Mouse (Mus musculus) heart, adult 2 months (tissue): ENCODE results near the gene Dusp15. TPM values are rescaled to one million over a fixed set of nuclear protein-coding genes. Genes with fewer than 3 reads are reported as not detected.

Source experiments
- DNase-seq, 2 experiments: peaks; one replicate each; pipeline ENCODE4 v3.0.0; 2021
- H3K27ac ChIP-seq: fragments of 200-600 bp; 2 replicates; pipeline ENCODE4 v1.8.1; 2022
- H3K27me3 ChIP-seq: fragments of 200-500 bp; 2 replicates; pipeline ENCODE4 v1.6.1; 2012; ENCODE audit warnings: mild to moderate bottlenecking, low read length, inconsistent platforms, mixed read lengths; ENCODE audit not compliant: control insufficient read depth, insufficient read depth
- H3K36me3 ChIP-seq: fragments of 200-500 bp; 2 replicates; pipeline ENCODE4 v1.6.1; 2012; ENCODE audit warnings: low read length, inconsistent platforms; ENCODE audit not compliant: control insufficient read depth, insufficient read depth
- H3K4me1 ChIP-seq: fragments of 200-500 bp; 2 replicates; pipeline ENCODE4 v1.6.1; 2011; ENCODE audit warnings: low read length; ENCODE audit not compliant: control insufficient read depth, insufficient read depth
- H3K4me3 ChIP-seq: fragments of 200-600 bp; 2 replicates; pipeline ENCODE4 v1.8.1; 2022
- H3K79me2 ChIP-seq: fragments of 200-500 bp; replicated peaks from 2 replicates; pipeline ENCODE4 v1.6.1; 2012; ENCODE audit warnings: mild to moderate bottlenecking, inconsistent platforms, low read length, moderate library complexity, mixed read lengths; ENCODE audit not compliant: control insufficient read depth, insufficient read depth
- H3K9ac ChIP-seq: fragments of 200-500 bp; 2 replicates; pipeline ENCODE4 v1.6.1; 2012; ENCODE audit warnings: low read depth, mild to moderate bottlenecking, control low read depth, inconsistent platforms, low read length, mixed read lengths
- CTCF ChIP-seq: fragments of 200-600 bp; IDR thresholded peaks from 2 replicates; pipeline ENCODE4 v1.8.1; 2022; ENCODE audit warnings: antibody characterized with exemption, mild to moderate bottlenecking, moderate library complexity
- EP300 ChIP-seq: fragments of 200-500 bp; IDR thresholded peaks from 2 replicates; pipeline ENCODE4 v1.6.1; 2011; ENCODE audit warnings: low read depth, low read length, control low read depth; ENCODE audit not compliant: insufficient read depth
- POLR2A ChIP-seq: fragments of 200-500 bp; IDR thresholded peaks from 2 replicates; pipeline ENCODE4 v1.6.1; 2011; ENCODE audit warnings: mild to moderate bottlenecking, low read depth, low read length, control low read depth; ENCODE audit not compliant: insufficient read depth
- WGBS: fragments of 180-500 bp; shearing (Covaris S2); methylation state at CpG from one replicate; pipeline ENCODE4 v1.1.7; 2018; 5-methylcytosine and 5-hydroxymethylcytosine counted together
- intact Hi-C: fragments of 180-260 bp; cut with DNase I; formaldehyde crosslinking; loops from one replicate; pipeline ENCODE4 v1.15.1; 2025
- polyA plus RNA-seq: library from polyadenylated mRNA; depleted of rRNA; stranded (reverse); fragments of >200 nt; gene quantifications from 2 replicates; pipeline ENCODE4 v1.2.3, GENCODE M21; 2012
- total RNA-seq, 2 experiments: library from RNA; stranded (reverse); gene quantifications; 2 replicates each; pipeline ENCODE4 v1.2.3; 2021

Gene Dusp15
- total and polyA plus RNA-seq, 3 experiments = 0.25 TPM; not detected in 2

- Histone ChIP-seq H3K79me2 (no peaks in the 10 kb centered on the region), H3K4me1 (no peaks in the 10 kb centered on the region), H3K27ac (no peak overlapping the region), H3K9ac (no peak overlapping the region), H3K4me3 (no peak overlapping the region), H3K27me3 (peaks cover 4% of the 10 kb centered on the region; the same call in 1 of the 2 replicates), H3K36me3 (no peaks in the 10 kb centered on the region)
- intact Hi-C loops = loop anchor here (5.0 kb wide), 1 partner anchor 33 kb away; no protein-coding TSS in a partner anchor
- no peak for TF ChIP-seq POLR2A
- peak; percentile 80 for TF ChIP-seq CTCF
- TF ChIP-seq EP300 = no peak
- peak in 1 of 2 experiments; percentile 63 for DNase-seq
- 8% methylated on average over 4 of the region's 4 CpGs for WGBS
Measured at GRCm38 (mm10) chr2:152939846-152940245, 11.7 kb downstream of the Dusp15 start.

- H3K79me2 ChIP-seq = no peaks in the 10 kb centered on the region
- peaks cover 12% of the 10 kb centered on the region for H3K4me1 ChIP-seq
- TF ChIP-seq CTCF (peak; percentile 88), POLR2A (no peak), EP300 (peak; percentile 64; the same call in 1 of the 2 replicates)
- no peak overlapping the region for H3K9ac ChIP-seq
- DNase-seq = peak; percentile 70 to 79
- no peaks in the 10 kb centered on the region for H3K27me3 ChIP-seq
- WGBS = 31% methylated on average over 5 of the region's 5 CpGs
- H3K4me3 ChIP-seq = no peak overlapping the region
- H3K27ac ChIP-seq = no peak overlapping the region
- H3K36me3 ChIP-seq = no peaks in the 10 kb centered on the region
- intact Hi-C loops = loop anchor here (1.0 kb wide), 1 partner anchor 19 kb away; no protein-coding TSS in a partner anchor
Measured at GRCm38 (mm10) chr2:152933614-152934013, 17.9 kb downstream of the Dusp15 start.

GRCm38 (mm10) chr2:152933048-152933447 is 18.4 kb downstream of the Dusp15 start, which contains the start of gene Foxs1:
Gene Foxs1, minus strand, starts transcription at chr2:152933208.
- H3K4me1 ChIP-seq = peaks cover 13% of the 10 kb centered on the region
- no peaks in the 10 kb centered on the region for H3K27me3 ChIP-seq
- DNase-seq = peak; percentile 75 to 81
- TF ChIP-seq POLR2A (peak; percentile 64; the same call in 1 of the 2 replicates), EP300 (no peak)
- intact Hi-C loops = loop anchor here (1.0 kb wide), 1 partner anchor 19 kb away; no protein-coding TSS in a partner anchor
- peak within 1 kb of the TSS; percentile 75 for H3K27ac ChIP-seq
- H3K79me2 ChIP-seq = no peaks in the 10 kb centered on the region
- H3K9ac ChIP-seq = peak within 1 kb of the TSS; percentile 41
- no peaks in the 10 kb centered on the region for H3K36me3 ChIP-seq
- peak within 1 kb of the TSS; percentile 44 for H3K4me3 ChIP-seq
- WGBS = 23% methylated on average over 9 of the region's 9 CpGs

- H3K4me3 ChIP-seq = peak overlapping the region; percentile 44
- TF ChIP-seq POLR2A = no peak
- TF ChIP-seq EP300 = no peak
- no peak for TF ChIP-seq CTCF
- H3K9ac ChIP-seq = peak overlapping the region; percentile 29; the same call in 1 of the 2 replicates
- intact Hi-C loops = no loop called here
- no peaks in the 10 kb centered on the region for H3K79me2 ChIP-seq
- H3K27ac ChIP-seq = peak overlapping the region; percentile 75
- whole genome bisulfite sequencing = 44% methylated on average over 12 of the region's 12 CpGs
- no peaks in the 10 kb centered on the region for H3K36me3 ChIP-seq
- DNase-seq = peak; percentile 40 to 50
- no peaks in the 10 kb centered on the region for H3K27me3 ChIP-seq
- peaks cover 19% of the 10 kb centered on the region for H3K4me1 ChIP-seq
Measured at GRCm38 (mm10) chr2:152931456-152932160, 19.9 kb downstream of the Dusp15 start.

DNA sequence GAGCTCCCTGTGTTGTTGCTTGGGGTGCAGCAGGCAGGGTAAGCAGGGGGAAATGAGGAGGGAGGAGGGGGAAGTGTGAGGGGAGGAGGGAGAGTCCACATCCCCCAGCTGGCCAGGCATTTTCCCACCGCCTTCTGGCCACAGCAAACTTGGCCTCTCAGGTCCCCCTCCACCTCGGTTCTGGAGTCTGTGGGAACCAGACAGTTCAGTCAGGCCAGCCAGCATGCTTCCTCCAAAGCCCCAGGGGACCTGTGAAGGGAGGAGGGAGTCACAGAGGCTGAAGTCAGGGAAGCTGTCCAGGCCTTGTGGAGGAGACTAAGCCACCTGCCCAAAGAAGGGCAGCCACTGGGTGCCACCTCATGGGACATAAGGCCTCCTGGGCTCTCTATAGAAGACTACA is 21.2 kb downstream of the Dusp15 start:
- Histone ChIP-seq H3K27me3 (no peaks in the 10 kb centered on the region), H3K79me2 (no peaks in the 10 kb centered on the region), H3K4me3 (peak overlapping the region; percentile 0; the same call in 1 of the 2 replicates), H3K4me1 (peaks cover 27% of the 10 kb centered on the region), H3K9ac (peak overlapping the region; percentile 15; the same call in 1 of the 2 replicates), H3K27ac (peak overlapping the region; percentile 73), H3K36me3 (no peaks in the 10 kb centered on the region)
- intact Hi-C loops = no loop called here
- peak; percentile 72 to 78 for DNase-seq
- TF ChIP-seq EP300 (no peak), CTCF (no peak), POLR2A (0 out of 2 replicates have a peak, but pooled peaks have one; percentile 35)
- WGBS = 36% methylated on average over 2 of the region's 2 CpGs

DNA sequence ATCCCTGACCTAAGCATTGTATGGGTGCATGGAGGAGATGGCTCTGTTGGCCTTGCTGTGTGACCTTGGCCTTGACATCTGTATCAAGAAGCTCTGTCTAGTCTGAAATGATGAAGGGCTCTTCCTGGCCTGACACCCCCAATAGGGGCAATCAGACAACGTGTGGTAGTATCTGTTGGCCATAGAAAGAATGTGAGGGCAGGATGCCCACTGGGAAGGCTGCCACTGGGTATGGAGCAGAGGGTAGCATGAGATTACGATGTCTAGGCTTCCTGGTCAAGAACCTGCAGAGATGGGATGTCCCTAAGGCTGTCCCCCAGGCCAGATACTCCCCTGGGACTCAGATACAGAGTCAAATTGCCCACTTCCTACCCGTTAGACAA is 22.5 kb downstream of the Dusp15 start:
- no peak overlapping the region for H3K9ac ChIP-seq
- H3K79me2 ChIP-seq = no peaks in the 10 kb centered on the region
- no peak for DNase-seq
- WGBS = 42% methylated on average over 3 of the region's 3 CpGs
- no peaks in the 10 kb centered on the region for H3K27me3 ChIP-seq
- H3K4me1 ChIP-seq = peaks cover 30% of the 10 kb centered on the region
- no peak overlapping the region for H3K4me3 ChIP-seq
- intact Hi-C loops = no loop called here
- peak overlapping the region; percentile 53 for H3K27ac ChIP-seq
- TF ChIP-seq CTCF = no peak
- no peak for TF ChIP-seq POLR2A
- TF ChIP-seq EP300 = no peak
- no peaks in the 10 kb centered on the region for H3K36me3 ChIP-seq
